Mouse (Mus musculus) hindbrain, postnatal 0 days (tissue): ENCODE results near the gene Psma6. TPM values are rescaled to one million over a fixed set of nuclear protein-coding genes. Genes with fewer than 3 reads are reported as not detected.
A peak's percentile ranks its signal among the peaks of the same experiment; 100 is the strongest.

ENCODE experiments used
- ATAC-seq: fragments of 200-750 bp; cut with Nextera tagmentation; 2 replicates; pipeline ENCODE4 v1.8.0; 2017; ENCODE audit warnings: mild to moderate bottlenecking, moderate TSS enrichment, moderate library complexity
- DNase-seq: peaks from one replicate; pipeline ENCODE4 v3.0.0-alpha.2; 2015; ENCODE audit warnings: low spot score
- H3K27ac ChIP-seq: fragments of 300-500 bp; sonication (generic); 2 replicates; pipeline ENCODE4 v1.5.1; 2014; ENCODE audit warnings: mild to moderate bottlenecking
- H3K27me3 ChIP-seq: fragments of 300-500 bp; sonication (generic); 2 replicates; pipeline ENCODE4 v1.6.1; 2014; ENCODE audit warnings: low read length, mixed read lengths; ENCODE audit not compliant: insufficient read depth
- H3K36me3 ChIP-seq: fragments of 300-500 bp; sonication (generic); 2 replicates; pipeline ENCODE4 v1.6.1; 2014; ENCODE audit warnings: low read length, mixed read lengths; ENCODE audit not compliant: insufficient read depth
- H3K4me1 ChIP-seq: fragments of 300-500 bp; sonication (generic); 2 replicates; pipeline ENCODE4 v1.6.1; 2014; ENCODE audit warnings: antibody characterized with exemption, low read length, mixed read lengths; ENCODE audit not compliant: insufficient read depth
- H3K4me2 ChIP-seq: fragments of 300-500 bp; sonication (generic); 2 replicates; pipeline ENCODE4 v1.6.1; 2014; ENCODE audit warnings: low read depth, mild to moderate bottlenecking, low read length, moderate library complexity, mixed read lengths
- H3K4me3 ChIP-seq: fragments of 300-500 bp; sonication (generic); 2 replicates; pipeline ENCODE4 v1.5.1; 2014; ENCODE audit warnings: low read length
- H3K9ac ChIP-seq: fragments of 300-500 bp; sonication (generic); replicated peaks from 2 replicates; pipeline ENCODE4 v1.6.1; 2014; ENCODE audit warnings: mild to moderate bottlenecking, low read length, moderate library complexity, mixed read lengths
- H3K9me3 ChIP-seq: fragments of 300-500 bp; sonication (generic); 2 replicates; pipeline ENCODE4 v1.6.1; 2016; ENCODE audit warnings: low read length, mixed read lengths
- CTCF ChIP-seq: IDR thresholded peaks from 2 replicates; pipeline ENCODE4 v1.5.1; 2016; ENCODE audit warnings: antibody characterized with exemption, control low read depth, low read depth
- WGBS: fragments of 180-500 bp; shearing (Covaris S2); extraction: QIAGEN DNeasy Blood & Tissue Kit; methylation state at CpG from one replicate; pipeline ENCODE4 v1.1.7; 2014; 5-methylcytosine and 5-hydroxymethylcytosine counted together
- polyA plus RNA-seq: library from polyadenylated mRNA; unstranded; fragments of >200 nt; fragmentation: Nextera tagmentation; extraction: Ambion mirVana; gene quantifications from 2 replicates; pipeline ENCODE4 v1.2.1, GENCODE M21; 2015
- total RNA-seq: library from RNA; depleted of rRNA; stranded (reverse); fragments of >200 nt; gene quantifications from 2 replicates; pipeline ENCODE4 v1.2.3, GENCODE M21; 2014

Psma6 gene
- total and polyA plus RNA-seq, 2 experiments from 2014 or later = 91.7 to 446 TPM

DNA sequence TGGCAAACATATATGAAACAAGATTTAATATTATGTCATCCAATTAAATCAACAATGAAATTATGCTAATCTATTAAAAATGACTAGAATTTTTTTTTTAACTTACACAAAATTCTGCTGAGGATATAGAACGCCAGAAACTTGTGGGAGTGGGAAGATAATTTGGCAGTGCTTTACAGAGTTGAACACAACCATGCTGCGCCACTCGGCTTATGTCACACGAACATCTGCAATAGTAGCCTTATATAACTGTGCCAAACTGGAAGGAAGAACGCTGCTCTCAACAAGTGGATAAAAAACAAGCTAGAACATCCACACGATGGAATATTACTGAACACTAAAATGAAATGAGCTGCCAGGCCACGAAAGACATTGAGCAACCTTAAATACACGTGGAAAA is 45.2 kb downstream of the Psma6 start:
- DNase-seq = no peak

DNA sequence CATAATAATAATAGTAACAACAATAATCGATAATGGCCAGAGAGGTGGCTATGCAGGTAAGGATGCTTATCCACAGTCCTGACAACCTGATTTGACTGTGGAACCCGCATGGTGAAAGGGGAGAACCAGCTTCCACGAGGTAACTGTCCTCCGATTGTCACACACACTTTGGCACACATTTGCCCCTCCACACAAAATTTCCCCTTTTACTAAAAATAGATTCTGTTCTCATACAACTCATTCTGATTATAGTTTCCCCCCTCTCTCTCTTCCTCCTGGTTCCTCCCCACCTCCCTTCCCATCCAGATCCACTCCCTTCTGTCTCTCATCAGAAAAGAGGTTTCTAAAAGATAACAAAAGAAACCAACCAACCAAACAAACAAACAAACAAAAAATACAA is 45.9 kb downstream of the Psma6 start:
- Histone ChIP-seq H3K36me3 (no peaks in the 10 kb centered on the region), H3K9ac (no peak overlapping the region), H3K27me3 (no peaks in the 10 kb centered on the region), H3K4me3 (no peak overlapping the region), H3K4me1 (no peaks in the 10 kb centered on the region), H3K4me2 (no peak overlapping the region), H3K27ac (no peak overlapping the region), H3K9me3 (no peaks in the 10 kb centered on the region)
- no peak for TF ChIP-seq CTCF
- no peak for ATAC-seq
- no peak for DNase-seq
- 87% methylated on average over 4 of the region's 4 CpGs for WGBS

More for the DNA sequence above, 45.2 kb downstream of the Psma6 start:
- WGBS = 89% methylated on average over 8 of the region's 8 CpGs
- H3K9ac ChIP-seq = no peak overlapping the region
- no peaks in the 10 kb centered on the region for H3K27me3 ChIP-seq
- TF ChIP-seq CTCF = no peak
- H3K4me1 ChIP-seq = no peaks in the 10 kb centered on the region
- H3K27ac ChIP-seq = no peak overlapping the region
- H3K4me2 ChIP-seq = no peak overlapping the region
- H3K4me3 ChIP-seq = no peak overlapping the region
- ATAC-seq = no peak
- H3K9me3 ChIP-seq = no peaks in the 10 kb centered on the region
- H3K36me3 ChIP-seq = no peaks in the 10 kb centered on the region

DNA sequence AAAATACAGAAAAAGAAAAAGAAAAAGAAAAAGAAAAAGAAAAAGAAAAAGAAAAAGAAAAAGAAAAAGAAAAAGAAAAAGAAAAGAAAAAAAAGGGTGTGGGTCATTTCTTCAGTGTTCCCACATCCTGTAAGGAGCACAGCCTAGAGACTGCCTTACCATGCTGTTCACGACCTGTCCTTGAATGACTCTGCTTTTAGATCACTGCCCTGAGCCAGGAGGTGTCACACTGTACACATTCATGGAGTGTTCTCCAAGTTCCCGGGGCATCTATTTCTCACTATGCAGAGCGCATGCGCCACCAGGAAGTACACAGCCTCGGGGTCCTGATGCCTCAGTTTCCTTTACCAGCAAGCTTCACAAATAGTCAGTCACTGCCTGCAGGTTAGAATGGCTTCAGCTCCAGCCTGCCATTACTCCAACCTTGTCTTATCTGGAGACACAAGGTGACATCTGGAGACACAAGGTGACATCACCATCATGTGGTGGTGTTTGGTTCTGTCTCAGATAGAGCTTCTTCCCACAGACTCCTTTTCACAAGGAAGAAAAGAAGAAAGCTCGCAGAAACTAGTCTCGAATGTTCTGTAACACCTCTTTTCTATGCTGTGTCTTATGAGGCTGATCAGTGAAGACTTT is 48.4 kb downstream of the Psma6 start:
- DNase-seq = no peak
- 91% methylated on average over 7 of the region's 7 CpGs for WGBS
- Histone ChIP-seq H3K4me3 (no peak overlapping the region), H3K27me3 (no peaks in the 10 kb centered on the region), H3K4me1 (no peaks in the 10 kb centered on the region), H3K27ac (no peak overlapping the region), H3K9me3 (no peaks in the 10 kb centered on the region), H3K4me2 (no peak overlapping the region), H3K9ac (no peak overlapping the region), H3K36me3 (no peaks in the 10 kb centered on the region)
- ATAC-seq = no peak
- no peak for TF ChIP-seq CTCF

DNA sequence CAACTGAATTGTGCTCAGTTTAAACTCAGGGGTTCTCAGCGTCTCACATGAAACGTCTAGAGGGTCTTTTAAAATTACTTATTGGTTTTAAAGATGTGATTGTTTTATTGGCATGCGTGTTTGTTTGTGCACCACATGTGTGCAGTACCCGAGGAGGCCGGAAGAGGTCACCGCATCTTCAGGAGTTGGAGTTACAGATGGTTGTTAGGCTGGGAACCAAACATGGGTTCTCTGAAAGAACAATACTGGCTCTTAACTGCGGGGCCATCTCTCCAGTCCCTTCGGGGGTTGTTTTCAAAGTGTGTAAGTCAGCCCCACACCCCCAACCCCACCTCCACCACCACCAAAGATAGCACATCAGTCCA is 48.9 kb downstream of the Psma6 start:
- Histone ChIP-seq H3K4me2 (no peak overlapping the region), H3K9me3 (no peaks in the 10 kb centered on the region), H3K4me3 (no peak overlapping the region), H3K27me3 (no peaks in the 10 kb centered on the region), H3K36me3 (no peaks in the 10 kb centered on the region), H3K27ac (no peak overlapping the region), H3K4me1 (no peaks in the 10 kb centered on the region), H3K9ac (no peak overlapping the region)
- TF ChIP-seq CTCF = no peak
- DNase-seq (no peak), ATAC-seq (no peak)
- WGBS = 98% methylated on average over 8 of the region's 8 CpGs

DNA sequence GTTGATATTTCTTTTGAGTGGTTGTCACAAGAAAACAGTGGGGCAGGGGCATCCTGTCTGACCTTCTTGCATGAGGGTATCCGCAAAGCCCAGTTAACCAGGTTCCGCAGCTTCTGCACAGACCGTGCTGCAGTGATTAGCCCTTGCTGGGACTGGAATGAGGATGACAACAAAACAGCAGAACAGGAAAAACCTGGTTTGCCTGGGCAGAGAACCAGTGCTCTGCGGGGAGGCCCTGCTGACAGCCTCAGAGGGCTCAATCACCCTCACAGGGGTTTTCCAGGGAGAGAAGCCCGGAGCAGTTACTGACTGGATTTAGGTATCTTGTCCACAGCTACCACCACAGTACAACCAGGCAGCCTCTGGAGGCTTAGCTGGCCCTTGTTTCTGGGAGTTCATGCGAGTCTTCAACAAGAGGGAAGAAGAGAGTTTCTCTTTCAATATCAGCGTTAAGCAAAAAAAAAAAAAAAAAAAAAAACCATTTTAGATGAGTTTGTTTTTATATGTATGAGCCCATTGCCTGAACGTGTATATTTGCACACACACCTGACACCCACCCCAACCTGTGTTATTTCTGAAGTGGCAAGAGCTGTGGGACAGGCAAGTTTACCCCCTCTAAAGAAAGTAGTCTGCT is 49.9 kb downstream of the Psma6 start:
- H3K4me1 ChIP-seq = peaks cover 5% of the 10 kb centered on the region
- no peak overlapping the region for H3K9ac ChIP-seq
- no peaks in the 10 kb centered on the region for H3K27me3 ChIP-seq
- 33% methylated on average over 8 of the region's 8 CpGs for WGBS
- no peak overlapping the region for H3K4me3 ChIP-seq
- no peak overlapping the region for H3K27ac ChIP-seq
- ATAC-seq (peak; percentile 33; the same call in 1 of the 2 replicates), DNase-seq (no peak)
- TF ChIP-seq CTCF = no peak
- H3K9me3 ChIP-seq = no peaks in the 10 kb centered on the region
- no peaks in the 10 kb centered on the region for H3K36me3 ChIP-seq
- H3K4me2 ChIP-seq = no peak overlapping the region

DNA sequence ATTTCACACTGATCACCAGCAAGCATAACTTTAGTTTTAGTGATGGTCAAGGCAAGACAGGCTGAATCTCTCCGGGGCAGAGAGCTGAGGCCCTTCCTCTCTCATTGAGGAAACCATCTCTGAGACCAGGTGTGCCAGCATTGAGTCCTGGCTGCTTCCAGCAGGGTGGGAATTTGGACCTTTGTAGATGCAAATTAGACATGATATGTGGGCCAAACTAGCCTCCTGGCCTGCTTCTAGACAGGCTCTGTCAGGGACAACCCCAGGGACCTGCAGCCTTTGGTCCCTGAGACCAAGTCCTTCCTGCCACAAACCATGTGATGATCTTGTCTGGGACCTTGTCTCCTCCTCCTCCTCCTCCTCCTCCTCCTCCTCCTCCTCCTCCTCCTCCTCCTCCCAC is 51.1 kb downstream of the Psma6 start:
- H3K9ac ChIP-seq = no peak overlapping the region
- DNase-seq (no peak), ATAC-seq (no peak)
- WGBS = 59% methylated on average over 1 of the region's 1 CpGs
- TF ChIP-seq CTCF = no peak
- H3K27me3 ChIP-seq = no peaks in the 10 kb centered on the region
- H3K9me3 ChIP-seq = no peaks in the 10 kb centered on the region
- H3K36me3 ChIP-seq = no peaks in the 10 kb centered on the region
- no peak overlapping the region for H3K4me2 ChIP-seq
- peaks cover 5% of the 10 kb centered on the region for H3K4me1 ChIP-seq
- H3K27ac ChIP-seq = no peak overlapping the region
- no peak overlapping the region for H3K4me3 ChIP-seq

DNA sequence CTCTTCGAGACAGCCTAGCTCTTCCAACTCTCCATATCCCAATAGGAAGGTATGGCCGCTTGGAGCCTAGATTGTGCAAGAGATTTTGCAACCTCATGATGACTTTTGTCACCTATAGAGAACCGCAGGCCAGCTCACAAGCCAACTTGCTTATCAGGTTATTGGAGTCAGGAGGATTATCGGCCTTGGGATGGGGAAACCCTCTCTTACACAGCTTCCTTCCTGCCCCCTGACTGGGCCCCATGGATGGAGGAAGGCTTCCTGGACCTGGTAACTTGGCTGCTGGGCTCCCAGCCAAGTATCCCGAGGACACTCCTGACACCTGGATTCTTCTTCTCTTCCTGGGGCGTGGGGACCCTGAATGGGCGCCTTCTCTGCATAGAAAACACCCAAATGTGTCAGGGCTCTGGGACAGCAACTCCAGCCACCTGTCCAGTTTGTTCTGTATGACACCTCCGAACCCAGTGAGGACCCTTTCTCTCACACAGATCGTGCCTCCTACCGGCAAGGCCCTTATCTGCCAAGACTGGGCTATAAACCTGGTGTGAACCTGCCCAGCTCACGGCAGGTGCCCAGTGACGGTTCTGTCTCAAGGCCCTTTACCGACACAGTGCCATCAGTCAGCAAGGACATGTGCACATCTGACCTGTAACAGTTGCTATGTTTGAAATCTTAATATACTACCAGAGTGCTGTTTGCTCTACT is 53.3 kb downstream of the Psma6 start:
- ATAC-seq (no peak), DNase-seq (no peak)
- no peak overlapping the region for H3K9ac ChIP-seq
- 73% methylated on average over 13 of the region's 13 CpGs for WGBS
- H3K9me3 ChIP-seq = no peaks in the 10 kb centered on the region
- H3K4me3 ChIP-seq = no peak overlapping the region
- no peaks in the 10 kb centered on the region for H3K27me3 ChIP-seq
- no peak overlapping the region for H3K4me2 ChIP-seq
- no peak overlapping the region for H3K27ac ChIP-seq
- H3K36me3 ChIP-seq = no peaks in the 10 kb centered on the region
- no peak for TF ChIP-seq CTCF
- H3K4me1 ChIP-seq = peaks cover 5% of the 10 kb centered on the region
